Mouse (Mus musculus): ENCODE data around the gene Dctn5. TPM values are rescaled to one million over a fixed set of nuclear protein-coding genes. Genes with fewer than 3 reads are reported as not detected.

Dctn5 gene
- polyA plus RNA-seq, 1 experiment from 2014 or later = 122 TPM

DNA sequence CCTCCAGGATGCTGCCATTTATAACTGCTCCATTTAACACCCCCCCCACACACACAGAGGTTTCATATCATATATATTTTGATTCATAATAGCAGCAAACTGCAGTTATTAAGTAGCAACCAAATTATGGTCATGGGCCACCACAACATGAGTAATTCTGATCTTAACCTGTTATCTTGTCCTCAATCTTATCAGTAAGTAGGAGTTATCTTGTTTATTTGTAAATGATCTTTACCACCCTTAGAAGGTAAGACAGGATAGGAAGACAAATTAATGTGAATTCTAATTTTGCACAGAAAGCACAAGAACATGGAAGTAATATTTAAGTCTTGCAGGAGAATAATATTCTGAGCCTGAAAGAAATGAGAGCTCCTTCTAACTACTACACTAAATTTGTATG is 1.0 kb upstream of the Dctn5 start:
- Histone ChIP-seq H3K36me3 (peaks cover 35% of the 10 kb centered on the region), H3K4me3 (peak overlapping the region; percentile 74), H3K4me1 (peaks cover 9% of the 10 kb centered on the region), H3K4me2 (peak overlapping the region; percentile 79; the same call in 1 of the 2 replicates), H3K27me3 (no peaks in the 10 kb centered on the region), H3K9me3 (no peaks in the 10 kb centered on the region), H3K27ac (no peak overlapping the region), H3K9ac (peak overlapping the region; percentile 58; the same call in 1 of the 2 replicates)
- no peak for ATAC-seq (ENCODE audit: insufficient number of reproducible peaks, low FRiP score, low TSS enrichment, low read depth)

DNA sequence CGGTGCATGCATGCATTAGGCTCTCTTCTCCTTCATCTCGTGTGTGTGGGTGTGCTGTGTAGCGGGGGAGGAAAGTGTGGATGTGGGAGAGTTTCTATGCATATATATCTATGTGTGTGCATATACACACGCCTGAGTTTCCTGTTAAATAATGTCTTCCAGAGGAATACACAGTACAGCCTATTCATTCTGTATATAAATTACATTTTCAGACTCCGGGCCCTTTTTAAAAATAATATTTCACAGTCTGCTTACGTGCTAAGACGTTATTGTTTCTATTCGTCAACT is 441 bp downstream of the Dctn5 start:
- Histone ChIP-seq H3K4me3 (peak overlapping the region; percentile 74), H3K4me1 (peaks cover 9% of the 10 kb centered on the region), H3K27me3 (no peaks in the 10 kb centered on the region), H3K9ac (peak overlapping the region; percentile 78), H3K36me3 (peaks cover 34% of the 10 kb centered on the region), H3K9me3 (no peaks in the 10 kb centered on the region), H3K4me2 (peak overlapping the region; percentile 49), H3K27ac (peak overlapping the region; percentile 80; the same call in 1 of the 2 replicates)
- 18% methylated on average over 8 of the region's 8 CpGs for WGBS
- ATAC-seq (ENCODE audit: insufficient number of reproducible peaks, low FRiP score, low TSS enrichment, low read depth) = no peak

- Histone ChIP-seq H3K9me3 (no peaks in the 10 kb centered on the region), H3K4me3 (no peak overlapping the region), H3K9ac (no peak overlapping the region), H3K27ac (no peak overlapping the region), H3K36me3 (peaks cover 50% of the 10 kb centered on the region), H3K4me2 (no peak overlapping the region), H3K27me3 (no peaks in the 10 kb centered on the region), H3K4me1 (peaks cover 9% of the 10 kb centered on the region)
- no peak for ATAC-seq (ENCODE audit: insufficient number of reproducible peaks, low FRiP score, low TSS enrichment, low read depth)
- WGBS = 75% methylated on average over 10 of the region's 10 CpGs
Observed at GRCm38 (mm10) chr7:122135070-122135469, 2.2 kb downstream of the Dctn5 start.

GRCm38 (mm10) chr7:122137071-122137470 is 4.2 kb downstream of the Dctn5 start:
- Histone ChIP-seq H3K27me3 (no peaks in the 10 kb centered on the region), H3K9ac (no peak overlapping the region), H3K4me1 (peaks cover 9% of the 10 kb centered on the region), H3K4me2 (no peak overlapping the region), H3K36me3 (peaks cover 70% of the 10 kb centered on the region), H3K4me3 (no peak overlapping the region), H3K9me3 (no peaks in the 10 kb centered on the region), H3K27ac (no peak overlapping the region)
- no peak for ATAC-seq (ENCODE audit: insufficient number of reproducible peaks, low FRiP score, low TSS enrichment, low read depth)

GRCm38 (mm10) chr7:122138190-122138589 is 5.3 kb downstream of the Dctn5 start:
- Histone ChIP-seq H3K9me3 (no peaks in the 10 kb centered on the region), H3K36me3 (peaks cover 79% of the 10 kb centered on the region), H3K27ac (no peak overlapping the region), H3K4me3 (no peak overlapping the region), H3K4me1 (peaks cover 6% of the 10 kb centered on the region; the same call in 1 of the 2 replicates), H3K4me2 (no peak overlapping the region), H3K27me3 (no peaks in the 10 kb centered on the region), H3K9ac (no peak overlapping the region)
- ATAC-seq (ENCODE audit: insufficient number of reproducible peaks, low FRiP score, low TSS enrichment, low read depth) = no peak
- WGBS = 93% methylated on average over 5 of the region's 5 CpGs

GRCm38 (mm10) chr7:122140991-122141390 is 8.2 kb downstream of the Dctn5 start:
- Histone ChIP-seq H3K9ac (no peak overlapping the region), H3K27ac (no peak overlapping the region), H3K36me3 (peaks cover 94% of the 10 kb centered on the region), H3K27me3 (no peaks in the 10 kb centered on the region), H3K9me3 (no peaks in the 10 kb centered on the region), H3K4me3 (no peak overlapping the region), H3K4me2 (no peak overlapping the region), H3K4me1 (no peaks in the 10 kb centered on the region)
- ATAC-seq (ENCODE audit: insufficient number of reproducible peaks, low FRiP score, low TSS enrichment, low read depth) = no peak

- ATAC-seq (ENCODE audit: insufficient number of reproducible peaks, low FRiP score, low TSS enrichment, low read depth) = no peak
Observed at GRCm38 (mm10) chr7:122152473-122152872, 19.6 kb downstream of the Dctn5 start.

DNA sequence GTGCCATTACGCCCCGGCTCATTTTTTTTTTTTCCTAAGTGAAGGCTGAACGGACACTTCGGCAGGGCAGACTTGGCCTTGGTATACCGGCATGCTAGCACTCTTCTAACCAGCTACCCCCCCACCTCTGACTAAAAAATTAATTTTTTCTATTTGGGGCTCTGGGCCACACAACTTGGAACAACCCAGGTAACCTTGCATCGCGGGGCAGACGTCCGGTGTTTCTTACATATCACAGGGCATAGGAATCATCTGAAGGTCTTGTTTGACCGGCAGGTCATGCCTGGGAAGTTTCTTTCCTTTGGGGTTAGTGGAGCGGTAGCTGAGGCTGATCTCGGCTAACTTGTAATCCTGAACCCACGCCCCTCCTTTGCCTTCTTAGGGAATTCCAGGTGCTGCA is 25.6 kb downstream of the Dctn5 start:
- Histone ChIP-seq H3K27me3 (no peaks in the 10 kb centered on the region), H3K36me3 (peaks cover 22% of the 10 kb centered on the region), H3K27ac (peak overlapping the region; percentile 83), H3K4me2 (peak overlapping the region; percentile 92), H3K4me3 (peak overlapping the region; percentile 75), H3K9me3 (no peaks in the 10 kb centered on the region), H3K4me1 (peaks cover 41% of the 10 kb centered on the region), H3K9ac (peak overlapping the region; percentile 55)
- ATAC-seq (ENCODE audit: insufficient number of reproducible peaks, low FRiP score, low TSS enrichment, low read depth) = 0 out of 2 replicates have a peak, but pooled peaks have one; percentile 4
- 3% methylated on average over 13 of the region's 13 CpGs for WGBS

More at GRCm38 (mm10) chr7:122152473-122152872, 19.6 kb downstream of the Dctn5 start:
- H3K4me3 ChIP-seq = no peak overlapping the region
- WGBS = 83% methylated on average over 4 of the region's 4 CpGs
- H3K27me3 ChIP-seq = no peaks in the 10 kb centered on the region
- no peaks in the 10 kb centered on the region for H3K4me1 ChIP-seq
- peaks cover 25% of the 10 kb centered on the region for H3K36me3 ChIP-seq
- no peak overlapping the region for H3K4me2 ChIP-seq
- H3K9me3 ChIP-seq = no peaks in the 10 kb centered on the region
- no peak overlapping the region for H3K27ac ChIP-seq
- H3K9ac ChIP-seq = no peak overlapping the region

DNA sequence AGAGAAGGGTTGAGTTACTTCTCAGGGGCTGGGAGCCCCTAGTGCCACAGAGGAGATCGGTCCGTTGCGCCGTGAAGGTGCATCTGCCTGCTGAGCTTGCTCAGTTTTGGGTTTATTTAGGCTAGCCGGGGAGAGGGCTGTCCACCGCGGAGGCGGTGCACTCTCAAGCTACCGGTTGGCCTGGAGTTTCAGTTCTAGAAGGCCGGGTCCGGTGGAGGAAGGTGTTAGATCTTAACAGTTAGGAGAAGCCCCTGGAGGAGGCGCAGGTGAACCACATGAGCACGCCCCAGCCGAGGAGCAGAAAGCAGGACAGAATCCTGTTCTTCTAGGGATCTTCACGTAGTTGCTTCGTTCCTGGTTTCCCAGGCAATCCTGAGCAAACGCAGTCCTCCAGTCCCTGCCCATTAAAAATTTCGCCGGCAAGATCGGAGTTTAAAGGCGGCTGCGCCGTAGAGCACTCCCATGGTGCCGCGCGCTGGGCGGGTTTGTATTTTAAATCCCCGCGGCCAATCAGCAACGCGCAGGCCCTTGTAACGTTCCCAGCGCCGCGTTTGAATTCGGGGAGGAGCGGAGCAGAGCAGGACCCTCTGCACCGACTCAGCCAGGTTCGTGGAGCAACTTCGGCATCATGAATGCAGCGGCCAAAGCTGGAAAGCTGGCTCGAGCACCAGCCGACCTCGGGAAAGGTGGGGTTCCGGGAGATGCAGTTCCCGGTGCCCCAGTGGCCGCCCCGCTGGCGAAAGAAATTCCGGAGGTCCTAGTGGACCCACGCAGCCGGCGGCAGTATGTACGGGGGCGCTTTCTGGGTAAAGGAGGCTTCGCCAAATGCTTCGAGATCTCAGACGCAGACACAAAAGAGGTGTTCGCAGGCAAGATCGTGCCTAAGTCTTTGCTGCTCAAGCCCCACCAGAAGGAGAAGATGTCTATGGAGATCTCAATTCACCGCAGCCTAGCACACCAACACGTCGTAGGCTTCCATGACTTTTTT is 26.4 kb downstream of the Dctn5 start, which contains the start of gene Plk1:
Gene Plk1, plus strand, starts transcription at position 525 of the 988 bp plus-strand sequence.
- peak within 1 kb of the TSS; percentile 83 for H3K27ac ChIP-seq
- peak within 1 kb of the TSS; percentile 55 for H3K9ac ChIP-seq
- no peaks in the 10 kb centered on the region for H3K27me3 ChIP-seq
- under 1% methylated on average over 63 of the region's 63 CpGs for WGBS
- peak; percentile 90 for ATAC-seq (ENCODE audit: insufficient number of reproducible peaks, low FRiP score, low TSS enrichment, low read depth)
- no peaks in the 10 kb centered on the region for H3K9me3 ChIP-seq
- peak within 1 kb of the TSS; percentile 75 for H3K4me3 ChIP-seq
- H3K4me1 ChIP-seq = peaks cover 41% of the 10 kb centered on the region
- peak within 1 kb of the TSS; percentile 92 for H3K4me2 ChIP-seq
- peaks cover 27% of the 10 kb centered on the region for H3K36me3 ChIP-seq

- no peaks in the 10 kb centered on the region for H3K27me3 ChIP-seq
- peak overlapping the region; percentile 75 for H3K4me3 ChIP-seq
- H3K4me2 ChIP-seq = peak overlapping the region; percentile 92
- WGBS = 2% methylated on average over 12 of the region's 12 CpGs
- H3K36me3 ChIP-seq = peaks cover 33% of the 10 kb centered on the region
- peaks cover 41% of the 10 kb centered on the region for H3K4me1 ChIP-seq
- peak overlapping the region; percentile 51 for H3K9ac ChIP-seq
- ATAC-seq (ENCODE audit: insufficient number of reproducible peaks, low FRiP score, low TSS enrichment, low read depth) = no peak
- peak overlapping the region; percentile 72 for H3K27ac ChIP-seq
- no peaks in the 10 kb centered on the region for H3K9me3 ChIP-seq
Observed at GRCm38 (mm10) chr7:122160037-122160436, 27.2 kb downstream of the Dctn5 start.

GRCm38 (mm10) chr7:122163766-122164165 is 30.9 kb downstream of the Dctn5 start:
- ATAC-seq (ENCODE audit: insufficient number of reproducible peaks, low FRiP score, low TSS enrichment, low read depth) = no peak
- Histone ChIP-seq H3K27ac (no peak overlapping the region), H3K27me3 (no peaks in the 10 kb centered on the region), H3K36me3 (peaks cover 66% of the 10 kb centered on the region), H3K4me1 (peaks cover 29% of the 10 kb centered on the region), H3K4me2 (no peak overlapping the region), H3K9ac (no peak overlapping the region), H3K4me3 (no peak overlapping the region), H3K9me3 (no peaks in the 10 kb centered on the region)
- WGBS = 90% methylated on average over 8 of the region's 8 CpGs

- Histone ChIP-seq H3K9ac (no peak overlapping the region), H3K27me3 (no peaks in the 10 kb centered on the region), H3K4me3 (no peak overlapping the region), H3K9me3 (no peaks in the 10 kb centered on the region), H3K4me2 (no peak overlapping the region), H3K36me3 (peaks cover 75% of the 10 kb centered on the region), H3K27ac (no peak overlapping the region), H3K4me1 (0 out of 2 replicates have a peak, but pooled peaks cover 3% of the 10 kb centered on the region)
- no peak for ATAC-seq (ENCODE audit: insufficient number of reproducible peaks, low FRiP score, low TSS enrichment, low read depth)
- 88% methylated on average over 7 of the region's 7 CpGs for WGBS
Observed at GRCm38 (mm10) chr7:122167203-122167602, 34.4 kb downstream of the Dctn5 start.

Data from limb, embryonic 15.5 days (tissue).